Mouse (Mus musculus) bone marrow macrophage, adult 2 months (primary cell): Measurements from ENCODE around the gene Nphp1. TPM values are rescaled to one million over a fixed set of nuclear protein-coding genes. Genes with fewer than 3 reads are reported as not detected.
A peak's percentile ranks its signal among the peaks of the same experiment; 100 is the strongest.

ENCODE experiments used
- H3K27ac ChIP-seq: 2 replicates; pipeline ENCODE4 v1.5.1; 2012; ENCODE audit warnings: low read depth, low read length; ENCODE audit not compliant: insufficient read depth
- H3K4me1 ChIP-seq: 2 replicates; pipeline ENCODE4 v1.6.1; 2012; ENCODE audit warnings: low read length; ENCODE audit not compliant: control insufficient read depth, insufficient read depth
- H3K4me3 ChIP-seq: 2 replicates; pipeline ENCODE4 v1.5.1; 2012; ENCODE audit warnings: mild to moderate bottlenecking, low read length, moderate library complexity; ENCODE audit not compliant: insufficient read depth
- CTCF ChIP-seq: IDR thresholded peaks from 2 replicates; pipeline ENCODE4 v1.5.1; 2012; ENCODE audit warnings: low read depth, mild to moderate bottlenecking, low read length, moderate library complexity
- POLR2A ChIP-seq: IDR thresholded peaks from 2 replicates; pipeline ENCODE4 v1.6.1; 2012; ENCODE audit warnings: mild to moderate bottlenecking, low read depth, low read length, borderline replicate concordance
- polyA plus RNA-seq: library from polyadenylated mRNA; stranded (reverse); fragments of >200 nt; gene quantifications from 2 replicates; pipeline ENCODE4 v1.2.4, GENCODE M21; 2012; ENCODE audit not compliant: missing spikeins, insufficient read depth, insufficient read length

The Nphp1 gene
- polyA plus RNA-seq, 1 experiment = 8.4 TPM

GRCm38 (mm10) chr2:127728661-127729450 is 59.8 kb downstream of the Nphp1 start:
- no peak for TF ChIP-seq CTCF
- TF ChIP-seq POLR2A = no peak
- H3K4me3 ChIP-seq = no peak overlapping the region
- H3K27ac ChIP-seq = no peak overlapping the region
- peaks cover 5% of the 10 kb centered on the region for H3K4me1 ChIP-seq

- no peak overlapping the region for H3K4me3 ChIP-seq
- peaks cover 12% of the 10 kb centered on the region for H3K4me1 ChIP-seq
- H3K27ac ChIP-seq = no peak overlapping the region
- TF ChIP-seq CTCF (no peak), POLR2A (no peak)
Observed at GRCm38 (mm10) chr2:127728146-127728545, 60.6 kb downstream of the Nphp1 start.

- Histone ChIP-seq H3K27ac (peak overlapping the region; percentile 57), H3K4me1 (peaks cover 50% of the 10 kb centered on the region), H3K4me3 (no peak overlapping the region)
- TF ChIP-seq CTCF (no peak), POLR2A (no peak)
Observed at GRCm38 (mm10) chr2:127723193-127723592, 65.5 kb downstream of the Nphp1 start.

GRCm38 (mm10) chr2:127722176-127722892 is 66.4 kb downstream of the Nphp1 start:
- Histone ChIP-seq H3K4me1 (peaks cover 54% of the 10 kb centered on the region), H3K27ac (peak overlapping the region; percentile 87), H3K4me3 (no peak overlapping the region)
- TF ChIP-seq CTCF = no peak
- no peak for TF ChIP-seq POLR2A

- TF ChIP-seq CTCF = no peak
- no peak for TF ChIP-seq POLR2A
- Histone ChIP-seq H3K4me1 (peaks cover 49% of the 10 kb centered on the region), H3K4me3 (no peak overlapping the region), H3K27ac (no peak overlapping the region)
Observed at GRCm38 (mm10) chr2:127718839-127719468, 69.7 kb downstream of the Nphp1 start.

GRCm38 (mm10) chr2:127714726-127715125 is 74.0 kb downstream of the Nphp1 start:
- no peak for TF ChIP-seq CTCF
- TF ChIP-seq POLR2A = no peak

GRCm38 (mm10) chr2:127708792-127709191 is 79.9 kb downstream of the Nphp1 start:
- TF ChIP-seq CTCF (no peak), POLR2A (no peak)
- Histone ChIP-seq H3K4me1 (no peaks in the 10 kb centered on the region), H3K4me3 (no peak overlapping the region), H3K27ac (no peak overlapping the region)

More at GRCm38 (mm10) chr2:127714726-127715125, 74.0 kb downstream of the Nphp1 start:
- H3K27ac ChIP-seq = no peak overlapping the region
- H3K4me3 ChIP-seq = no peak overlapping the region
- peaks cover 16% of the 10 kb centered on the region for H3K4me1 ChIP-seq

GRCm38 (mm10) chr2:127708060-127708459 is 80.6 kb downstream of the Nphp1 start:
- H3K27ac ChIP-seq = no peak overlapping the region
- no peak overlapping the region for H3K4me3 ChIP-seq
- no peaks in the 10 kb centered on the region for H3K4me1 ChIP-seq
- no peak for TF ChIP-seq POLR2A

- Histone ChIP-seq H3K4me1 (no peaks in the 10 kb centered on the region), H3K27ac (no peak overlapping the region), H3K4me3 (no peak overlapping the region)
- TF ChIP-seq CTCF (no peak), POLR2A (no peak)
Observed at GRCm38 (mm10) chr2:127705267-127705666, 83.4 kb downstream of the Nphp1 start.

Other genes with a start within 250 kb of the Nphp1 start
- gene Prom2, start 247.4 kb downstream of the Nphp1 start, polyA plus RNA-seq = not detected in 2 replicates
- gene Zfp661, start 201.8 kb downstream of the Nphp1 start, polyA plus RNA-seq = 3.9 and 6.0 TPM in 2 replicates
- 50.9 and 51.2 TPM in 2 replicates for gene Mrps5, start 201.7 kb downstream of the Nphp1 start, polyA plus RNA-seq
- gene Mal, start 132.2 kb downstream of the Nphp1 start, polyA plus RNA-seq = not detected in 2 replicates
- not detected in 2 replicates for gene Mall, start 59.0 kb downstream of the Nphp1 start, polyA plus RNA-seq
- gene Mtln, start 3.6 kb upstream of the Nphp1 start, polyA plus RNA-seq = 30.1 and 37.2 TPM in 2 replicates
- gene Bub1, start 43.0 kb upstream of the Nphp1 start, polyA plus RNA-seq = 20.5 and 23.5 TPM in 2 replicates
- gene Acoxl, start 50.0 kb upstream of the Nphp1 start, polyA plus RNA-seq = not detected in 2 replicates